Comparison of ENCODE assay signal across 34 mouse cellular contexts in the genomic region with DNA sequence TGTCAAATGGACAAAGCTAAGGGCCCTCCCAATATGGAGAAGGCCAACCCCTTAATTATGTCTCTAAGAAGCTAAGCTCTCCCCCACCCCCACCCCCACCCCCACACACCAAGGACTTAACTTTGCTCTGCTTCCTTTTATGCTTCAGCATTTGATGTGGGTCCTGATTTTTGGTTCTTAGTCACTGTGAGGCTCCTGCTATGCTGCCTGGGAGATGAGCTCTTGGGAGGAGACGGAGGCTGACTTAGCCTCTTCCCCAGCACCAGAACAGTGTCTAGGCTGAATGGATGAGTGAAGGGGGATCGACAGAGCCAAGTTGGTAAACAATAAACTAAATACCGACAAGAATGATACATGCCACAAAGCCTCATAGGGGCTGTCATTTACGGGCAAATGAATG. TPM values are rescaled to one million over a fixed set of nuclear protein-coding genes. Genes with fewer than 3 reads are reported as not detected.
A peak's percentile ranks its signal among the peaks of the same experiment; 100 is the strongest.
DNase-seq lines count a peak whose midpoint lies in the region; ATAC-seq and TF ChIP-seq lines count a peak whose summit lies in the region.
"Had no signal": no experiment of that assay in that cellular context is flagged by ENCODE, and none has a peak within 500 bp of the region (broad histone marks: within the 10 kb centered on the region; RNA-seq: fewer than 3 reads in every experiment).

No protein-coding gene starts in this region.

- ATAC-seq in intestine, embryonic 16.5 days = no peak
- ATAC-seq: forebrain, embryonic 13.5 days; hindbrain, postnatal 0 days; midbrain, embryonic 15.5 days; Patski had no signal

- peaks cover 39% of the 10 kb centered on the region for H3K9me3 ChIP-seq in E14TG2a.4 (ENCODE audit: low read length)
- no peaks in the 10 kb centered on the region for H3K9me3 ChIP-seq in intestine, embryonic 16.5 days (ENCODE audit: control insufficient read depth, low read length)
- H3K9me3 ChIP-seq: embryonic facial prominence, embryonic 10.5 days; embryonic facial prominence, embryonic 15.5 days; forebrain, embryonic 13.5 days; G1E; hindbrain, embryonic 12.5 days; kidney, embryonic 15.5 days; limb, embryonic 12.5 days; liver, embryonic 15.5 days; midbrain, embryonic 10.5 days; midbrain, embryonic 15.5 days had no signal

- no peaks in the 10 kb centered on the region for H3K36me3 ChIP-seq in E14TG2a.4 (ENCODE audit: insufficient read depth, low read length)
- no peaks in the 10 kb centered on the region for H3K36me3 ChIP-seq in intestine, embryonic 16.5 days (ENCODE audit: control insufficient read depth, insufficient read depth, low read length)
- H3K36me3 ChIP-seq: embryonic facial prominence, embryonic 10.5 days; embryonic facial prominence, embryonic 15.5 days; G1E; hindbrain, embryonic 12.5 days; kidney, embryonic 15.5 days; limb, embryonic 12.5 days; liver, embryonic 15.5 days; midbrain, embryonic 10.5 days; midbrain, embryonic 15.5 days had no signal

- H3K27ac ChIP-seq in intestine, embryonic 16.5 days (ENCODE audit: low read length) = no peak overlapping the region
- H3K27ac ChIP-seq: embryonic facial prominence, embryonic 10.5 days; embryonic facial prominence, embryonic 15.5 days; forebrain, embryonic 13.5 days; hindbrain, embryonic 12.5 days; hindbrain, postnatal 0 days; kidney, embryonic 15.5 days; left cerebral cortex, adult 2 months; limb, embryonic 12.5 days; liver, embryonic 15.5 days; midbrain, embryonic 10.5 days; midbrain, embryonic 15.5 days had no signal

- WGBS in intestine, embryonic 16.5 days = 67% methylated on average over 4 of the region's 4 CpGs

- no peak overlapping the region for H3K4me2 ChIP-seq in intestine, embryonic 16.5 days (ENCODE audit: low read depth, low read length)
- H3K4me2 ChIP-seq: embryonic facial prominence, embryonic 15.5 days; forebrain, embryonic 13.5 days; heart, embryonic 11.5 days; hindbrain, embryonic 12.5 days; kidney, embryonic 15.5 days; limb, embryonic 12.5 days; liver, embryonic 15.5 days; lung, embryonic 14.5 days; midbrain, embryonic 15.5 days had no signal

- peak; percentile 19 for DNase-seq in thymus, postnatal 14 days
- DNase-seq in thymus, postnatal 10 days (ENCODE audit: low spot score in 2 of 2) = no peak
- DNase-seq in R1 (ENCODE audit: low read depth, low spot score) = peak; percentile 63
- DNase-seq in naive thymus-derived CD4-positive, alpha-beta T cell, adult 2 months (ENCODE audit: low read depth) = peak; percentile 71
- DNase-seq in gastrocnemius, postnatal 10 days = no peak
- DNase-seq: adrenal gland, adult 2 months; B cell, adult 2 months; cerebellum, adult 8-10 months; cerebellum, postnatal 25 days; gastrocnemius, postnatal 25 days; heart, postnatal 36 days; kidney, adult 11 months; kidney, postnatal 25 days; lung, embryonic 14.5 days; lung, postnatal 14 days; right cerebral cortex, postnatal 4 days had no signal

- peaks cover 48% of the 10 kb centered on the region for H3K4me1 ChIP-seq in E14TG2a.4 (replicated peaks; ENCODE audit: low read depth, low read length)
- no peaks in the 10 kb centered on the region for H3K4me1 ChIP-seq in intestine, embryonic 16.5 days (ENCODE audit: control insufficient read depth, insufficient read depth, low read length)
- H3K4me1 ChIP-seq: embryonic facial prominence, embryonic 10.5 days; embryonic facial prominence, embryonic 15.5 days; forebrain, embryonic 13.5 days; hindbrain, embryonic 12.5 days; kidney, embryonic 15.5 days; liver, embryonic 15.5 days; midbrain, embryonic 15.5 days had no signal

- no peak for TF ChIP-seq CTCF in E14TG2a.4 (conservative IDR thresholded peaks at IDR 0.05; ENCODE audit: low read length)

- H3K9ac ChIP-seq in intestine, embryonic 16.5 days (ENCODE audit: low read depth, low read length) = no peak overlapping the region
- H3K9ac ChIP-seq: embryonic facial prominence, embryonic 15.5 days; forebrain, embryonic 13.5 days; hindbrain, embryonic 12.5 days; kidney, embryonic 15.5 days; limb, embryonic 12.5 days; liver, embryonic 15.5 days; lung, embryonic 14.5 days; midbrain, embryonic 15.5 days had no signal

- peak overlapping the region; percentile 15; the same call in 1 of the 2 replicates for H3K4me3 ChIP-seq in E14TG2a.4 (replicated peaks; ENCODE audit: low read length)
- no peak overlapping the region for H3K4me3 ChIP-seq in intestine, embryonic 16.5 days (ENCODE audit: low read length)
- H3K4me3 ChIP-seq: embryonic facial prominence, embryonic 10.5 days; embryonic facial prominence, embryonic 15.5 days; forebrain, embryonic 13.5 days; hindbrain, embryonic 12.5 days; kidney, embryonic 15.5 days; left cerebral cortex, adult 2 months; limb, embryonic 12.5 days; liver, embryonic 15.5 days; midbrain, embryonic 10.5 days; midbrain, embryonic 15.5 days had no signal

- H3K27me3 ChIP-seq in E14TG2a.4 (ENCODE audit: insufficient read depth, low read length) = no peaks in the 10 kb centered on the region
- no peaks in the 10 kb centered on the region for H3K27me3 ChIP-seq in intestine, embryonic 16.5 days (replicated peaks; ENCODE audit: control insufficient read depth, insufficient read depth, low read length)
- H3K27me3 ChIP-seq: embryonic facial prominence, embryonic 15.5 days; forebrain, embryonic 13.5 days; hindbrain, embryonic 12.5 days; kidney, embryonic 15.5 days; limb, embryonic 12.5 days; liver, embryonic 15.5 days; midbrain, embryonic 15.5 days; Patski had no signal

RNA-seq across cellular contexts. Expression of gene Setx, which starts 27.2 kb away (rescaled TPM):
- 10 to 100 TPM; 27.6 to 29.2 TPM for total RNA-seq in gastrocnemius, postnatal 10 days (2021)
- 4.6 and 4.9 TPM in 2 replicates for polyA plus RNA-seq in intestine, embryonic 16.5 days (2015; fragmentation: Nextera tagmentation; extraction: Ambion mirVana)

RNA-seq across cellular contexts. Expression of gene Ttf1, which starts 36.7 kb away (rescaled TPM):
- 1 to 10 TPM; 5.4 to 5.9 TPM for total RNA-seq in gastrocnemius, postnatal 10 days (2021)
- 7.6 and 9.2 TPM in 2 replicates for polyA plus RNA-seq in intestine, embryonic 16.5 days (2015; fragmentation: Nextera tagmentation; extraction: Ambion mirVana)

RNA-seq across cellular contexts. Expression of gene Cfap77, which starts 41.9 kb away (rescaled TPM):
- not detected for total RNA-seq in gastrocnemius, postnatal 10 days (2021)
- polyA plus RNA-seq in intestine, embryonic 16.5 days (2015; fragmentation: Nextera tagmentation; extraction: Ambion mirVana) = 0.17 and 0.31 TPM in 2 replicates
- total RNA-seq: gastrocnemius, postnatal 25 days; heart, postnatal 36 days; liver, adult 2 months; neutrophil, adult 5-6 weeks had no signal
- polyA plus RNA-seq: liver, embryonic 15.5 days had no signal

Comparison
In these comparisons a context has a peak if more than half of its experiments do, and no peak if none do; other contexts are left out.
1. DNase-seq: peak in thymus, postnatal 14 days (single experiment), R1 (single experiment) and naive thymus-derived CD4-positive, alpha-beta T cell, adult 2 months (single experiment); none in thymus, postnatal 10 days (0 of 2) and gastrocnemius, postnatal 10 days (single experiment).